Mouse (Mus musculus) urinary bladder, postnatal 36 days (tissue): ENCODE data around the gene Ndc80.
"Not testable (repeated sequence)": the region's sequence is repeated elsewhere in the genome, so short reads cannot be mapped to it uniquely, and the experiment has no call there.

Source experiments
- DNase-seq, 2 experiments: peaks; one replicate each; pipeline ENCODE4 v3.0.0; 2022; ENCODE audit warnings: low spot score in 2 of 2, mixed read lengths in 1 of 2

The Ndc80 gene

GRCm38 (mm10) chr17:71526711-71527564, at the start of gene Ndc80:
Gene Ndc80, minus strand, starts transcription at chr17:71526857.
- DNase-seq, result peak; percentile 81 to 93

GRCm38 (mm10) chr17:71561631-71562030, 35.0 kb upstream of the Ndc80 start:
- no peak for DNase-seq

- no peak for DNase-seq
These were observed 26.2 kb upstream of the Ndc80 start for GRCm38 (mm10) chr17:71552901-71553300.

- DNase-seq, result peak; percentile 69 to 80
These were observed 25.2 kb upstream of the Ndc80 start, which contains the start of gene Spdya for GRCm38 (mm10) chr17:71551757-71552451. Gene Spdya, plus strand, starts transcription at chr17:71552061.

- DNase-seq, result no peak
These were observed 24.7 kb upstream of the Ndc80 start for GRCm38 (mm10) chr17:71551350-71551749.

GRCm38 (mm10) chr17:71548586-71548985, 21.9 kb upstream of the Ndc80 start:
- no peak for DNase-seq

- DNase-seq, result no peak
These were observed 10.5 kb upstream of the Ndc80 start for GRCm38 (mm10) chr17:71537164-71537563.

GRCm38 (mm10) chr17:71535595-71535994, 8.9 kb upstream of the Ndc80 start:
- DNase-seq, result not testable (repeated sequence)

GRCm38 (mm10) chr17:71528042-71528441, 1.4 kb upstream of the Ndc80 start:
- DNase-seq, result no peak

GRCm38 (mm10) chr17:71526302-71526708, 352 bp downstream of the Ndc80 start:
- DNase-seq, result no peak

GRCm38 (mm10) chr17:71510297-71510696, 16.4 kb downstream of the Ndc80 start:
- DNase-seq, result no peak

GRCm38 (mm10) chr17:71506832-71507231, 19.8 kb downstream of the Ndc80 start:
- no peak for DNase-seq

GRCm38 (mm10) chr17:71495784-71496183, 30.9 kb downstream of the Ndc80 start:
- DNase-seq, result no peak

- peak in 1 of 2 experiments; percentile 15 for DNase-seq
These were observed 35.3 kb downstream of the Ndc80 start for GRCm38 (mm10) chr17:71491332-71491686.

- DNase-seq, result no peak
These were observed 35.9 kb downstream of the Ndc80 start for GRCm38 (mm10) chr17:71490666-71491331.

GRCm38 (mm10) chr17:71489703-71490461, 36.8 kb downstream of the Ndc80 start:
- DNase-seq, result no peak

GRCm38 (mm10) chr17:71486231-71486851, 40.3 kb downstream of the Ndc80 start:
- peak in 1 of 2 experiments; percentile 19 for DNase-seq

GRCm38 (mm10) chr17:71485791-71486230, 40.8 kb downstream of the Ndc80 start:
- DNase-seq, result peak; percentile 4 to 11

GRCm38 (mm10) chr17:71484711-71485110, 41.9 kb downstream of the Ndc80 start:
- no peak for DNase-seq

GRCm38 (mm10) chr17:71483418-71484060, 43.1 kb downstream of the Ndc80 start:
- no peak for DNase-seq
